Mouse (Mus musculus) heart, embryonic 14.5 days (tissue): ENCODE measurements around the gene Lpcat4. TPM values are rescaled to one million over a fixed set of nuclear protein-coding genes. Genes with fewer than 3 reads are reported as not detected.
"Not testable (repeated sequence)": the region's sequence is repeated elsewhere in the genome, so short reads cannot be mapped to it uniquely, and the experiment has no call there.

Experiments
- ATAC-seq: fragments of 200-750 bp; cut with Nextera tagmentation; 2 replicates; pipeline ENCODE4 v1.8.0; 2017; ENCODE audit warnings: low read depth, moderate TSS enrichment; ENCODE audit not compliant: insufficient number of reproducible peaks, insufficient read depth, low FRiP score
- H3K27ac ChIP-seq, 2 experiments: fragments of 200-500 bp in 1 of 2; fragments of 300-500 bp in 1 of 2; sonication (generic) in 1 of 2; replicated peaks in 1 of 2; 2 replicates each; pipeline ENCODE4 v1.5.1; 2012 to 2014; ENCODE audit warnings: low read depth in 2 of 2, low read length in 2 of 2, control low read depth in 1 of 2, mild to moderate bottlenecking in 1 of 2, mixed read lengths in 1 of 2; ENCODE audit not compliant: control insufficient read depth in 1 of 2, insufficient read depth in 1 of 2
- H3K27me3 ChIP-seq: fragments of 300-500 bp; sonication (generic); 2 replicates; pipeline ENCODE4 v1.6.1; 2014; ENCODE audit warnings: mild to moderate bottlenecking, low read length, control low read depth; ENCODE audit not compliant: control insufficient read depth, insufficient read depth
- H3K36me3 ChIP-seq: fragments of 300-500 bp; sonication (generic); 2 replicates; pipeline ENCODE4 v1.6.1; 2014; ENCODE audit warnings: mild to moderate bottlenecking, control low read depth, low read length, mixed read lengths; ENCODE audit not compliant: control insufficient read depth, insufficient read depth
- H3K4me1 ChIP-seq, 2 experiments: fragments of 200-500 bp in 1 of 2; fragments of 300-500 bp in 1 of 2; sonication (generic) in 1 of 2; 2 replicates each; pipeline ENCODE4 v1.6.1; 2012 to 2014; ENCODE audit warnings: low read length in 2 of 2, control low read depth in 1 of 2, mixed read lengths in 1 of 2; ENCODE audit not compliant: control insufficient read depth in 2 of 2, insufficient read depth in 2 of 2
- H3K4me2 ChIP-seq: fragments of 300-500 bp; sonication (generic); 2 replicates; pipeline ENCODE4 v1.6.1; 2014; ENCODE audit warnings: mild to moderate bottlenecking, low read length
- H3K4me3 ChIP-seq, 2 experiments: fragments of 200-500 bp in 1 of 2; fragments of 300-500 bp in 1 of 2; sonication (generic) in 1 of 2; 2 replicates each; pipeline ENCODE4 v1.5.1; 2012 to 2014; ENCODE audit warnings: low read length in 2 of 2, mild to moderate bottlenecking in 2 of 2, control low read depth in 1 of 2, low read depth in 1 of 2, moderate library complexity in 1 of 2; ENCODE audit not compliant: control insufficient read depth in 1 of 2, insufficient read depth in 1 of 2
- H3K9ac ChIP-seq: fragments of 300-500 bp; sonication (generic); 2 replicates; pipeline ENCODE4 v1.6.1; 2014; ENCODE audit warnings: mild to moderate bottlenecking, low read length
- H3K9me3 ChIP-seq: fragments of 300-500 bp; sonication (generic); 2 replicates; pipeline ENCODE4 v1.6.1; 2016; ENCODE audit warnings: low read length, control low read depth; ENCODE audit not compliant: control insufficient read depth
- WGBS: fragments of 180-500 bp; shearing (Covaris S2); extraction: QIAGEN DNeasy Blood & Tissue Kit; methylation state at CpG from one replicate; pipeline ENCODE4 v1.1.7; 2014; 5-methylcytosine and 5-hydroxymethylcytosine counted together
- polyA plus RNA-seq: library from polyadenylated mRNA; unstranded; fragments of >200 nt; fragmentation: Nextera tagmentation; extraction: Ambion mirVana; gene quantifications from 2 replicates; pipeline ENCODE4 v1.2.1, GENCODE M21; 2014

The Lpcat4 gene
- polyA plus RNA-seq, 1 experiment from 2014 or later, result 12.1 TPM

- no peak overlapping the region for H3K27ac ChIP-seq
- peaks cover 8% of the 10 kb centered on the region; the same call in 1 of the 2 replicates for H3K36me3 ChIP-seq
- no peak overlapping the region for H3K4me3 ChIP-seq
- H3K4me2 ChIP-seq, result no peak overlapping the region
- H3K9ac ChIP-seq, result no peak overlapping the region
- no peak for ATAC-seq
- H3K9me3 ChIP-seq, result no peaks in the 10 kb centered on the region
- no peaks in the 10 kb centered on the region for H3K27me3 ChIP-seq
- H3K4me1 ChIP-seq, result peaks cover 2 to 18% of the 10 kb centered on the region in 2 experiments
- WGBS, result 88% methylated on average over 2 of the region's 2 CpGs
These were observed 33.6 kb downstream of the Lpcat4 start for GRCm38 (mm10) chr2:112272909-112273308.

- H3K4me1 ChIP-seq, result peaks cover 0 to 18% of the 10 kb centered on the region in 2 experiments
- H3K4me3 ChIP-seq, result no peak overlapping the region
- no peak overlapping the region for H3K9ac ChIP-seq
- no peak overlapping the region for H3K4me2 ChIP-seq
- H3K27me3 ChIP-seq, result no peaks in the 10 kb centered on the region
- ATAC-seq, result no peak
- no peaks in the 10 kb centered on the region for H3K9me3 ChIP-seq
- 76% methylated on average over 6 of the region's 6 CpGs for WGBS
- H3K36me3 ChIP-seq, result peaks cover 8% of the 10 kb centered on the region; the same call in 1 of the 2 replicates
- no peak overlapping the region for H3K27ac ChIP-seq
These were observed 34.2 kb downstream of the Lpcat4 start for GRCm38 (mm10) chr2:112273474-112273873.

GRCm38 (mm10) chr2:112276870-112277269, 37.6 kb downstream of the Lpcat4 start:
- Histone ChIP-seq H3K36me3 (peaks cover 5% of the 10 kb centered on the region; the same call in 1 of the 2 replicates), H3K27ac (no peak overlapping the region), H3K4me2 (no peak overlapping the region), H3K9ac (no peak overlapping the region), H3K27me3 (no peaks in the 10 kb centered on the region), H3K9me3 (no peaks in the 10 kb centered on the region), H3K4me1 (no peaks in the 10 kb centered on the region; a peak in 1 of 4 replicates), H3K4me3 (no peak overlapping the region)
- WGBS, result 87% methylated on average over 3 of the region's 3 CpGs
- ATAC-seq, result no peak

GRCm38 (mm10) chr2:112282846-112283245, 43.6 kb downstream of the Lpcat4 start:
- ATAC-seq, result no peak
- H3K4me3 ChIP-seq, result no peak overlapping the region
- H3K27ac ChIP-seq, result no peak overlapping the region
- H3K36me3 ChIP-seq, result no peaks in the 10 kb centered on the region
- H3K4me2 ChIP-seq, result no peak overlapping the region
- no peaks in the 10 kb centered on the region for H3K9me3 ChIP-seq
- H3K27me3 ChIP-seq, result no peaks in the 10 kb centered on the region
- 92% methylated on average over 1 of the region's 1 CpGs for WGBS
- H3K4me1 ChIP-seq, result 0 out of 4 replicates have a peak, but pooled peaks cover 0 to 8% of the 10 kb centered on the region in 2 experiments
- H3K9ac ChIP-seq, result no peak overlapping the region

- Histone ChIP-seq H3K9me3 (no peaks in the 10 kb centered on the region), H3K36me3 (no peaks in the 10 kb centered on the region), H3K4me1 (peaks cover 0 to 13% of the 10 kb centered on the region in 2 experiments; a peak in 1 of 4 replicates), H3K9ac (peak overlapping the region; percentile 79), H3K27me3 (no peaks in the 10 kb centered on the region), H3K4me2 (peak overlapping the region; percentile 86), H3K27ac (peak overlapping the region in 1 of 2 experiments; percentile 51; a peak in 2 of 4 replicates), H3K4me3 (peak overlapping the region; percentile 59 to 60)
- ATAC-seq, result peak; percentile 87
- WGBS, result 2% methylated on average over 21 of the region's 21 CpGs
These were observed 45.2 kb downstream of the Lpcat4 start for GRCm38 (mm10) chr2:112284363-112285030.

GRCm38 (mm10) chr2:112285031-112285390, 45.7 kb downstream of the Lpcat4 start:
- Histone ChIP-seq H3K27ac (no peak overlapping the region), H3K4me2 (peak overlapping the region; percentile 86), H3K9ac (peak overlapping the region; percentile 79), H3K4me3 (peak overlapping the region; percentile 59 to 60; a peak in 3 of 4 replicates), H3K27me3 (no peaks in the 10 kb centered on the region), H3K36me3 (no peaks in the 10 kb centered on the region), H3K4me1 (peaks cover 0 to 14% of the 10 kb centered on the region in 2 experiments; a peak in 1 of 4 replicates), H3K9me3 (no peaks in the 10 kb centered on the region)
- WGBS, result 66% methylated on average over 6 of the region's 6 CpGs
- no peak for ATAC-seq

GRCm38 (mm10) chr2:112286062-112286461, 46.8 kb downstream of the Lpcat4 start:
- not testable (repeated sequence) for H3K9ac ChIP-seq, H3K9me3 ChIP-seq, ATAC-seq, H3K4me2 ChIP-seq, H3K27ac ChIP-seq, H3K36me3 ChIP-seq, H3K27me3 ChIP-seq, H3K4me3 ChIP-seq
- 100% methylated on average over 1 of the region's 1 CpGs for WGBS
- peaks cover 0 to 17% of the 10 kb centered on the region in 2 experiments; a peak in 1 of 4 replicates for H3K4me1 ChIP-seq
